Mouse (Mus musculus): Measurements from ENCODE around the gene Mgat5.

DNA sequence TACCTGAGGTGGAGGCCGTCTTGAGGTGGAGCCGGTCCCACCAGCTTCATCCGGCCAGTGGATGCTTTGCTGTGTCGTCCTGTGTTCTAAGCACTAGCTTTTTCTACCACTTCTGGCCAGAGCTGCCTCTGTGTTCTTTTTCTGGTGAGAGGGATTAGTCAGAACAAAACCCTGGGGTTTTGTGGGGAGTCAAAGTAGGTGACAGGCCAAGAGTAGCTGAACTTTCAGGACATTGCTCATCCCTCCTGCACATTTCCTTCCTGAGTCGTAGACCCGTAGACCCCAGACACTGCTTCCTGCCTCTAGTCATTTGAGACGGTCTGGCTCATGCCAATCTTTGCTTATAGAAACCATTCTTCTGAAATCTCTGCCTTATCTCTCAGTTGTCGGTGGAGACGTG is 140.1 kb downstream of the Mgat5 start:
- TF ChIP-seq MYOG (IDR thresholded peaks at IDR 0.05; ENCODE audit: control insufficient read depth, extremely low read depth, insufficient read length) (no peak), CTCF (IDR thresholded peaks at IDR 0.05; ENCODE audit: control insufficient read depth, insufficient read depth, insufficient read length) (no peak), MYOD1 (IDR thresholded peaks at IDR 0.05; ENCODE audit: control insufficient read depth, insufficient read length, low read depth) (no peak), USF1 (IDR thresholded peaks at IDR 0.05; ENCODE audit: low read depth) (no peak), FOSL1 (IDR thresholded peaks at IDR 0.05; ENCODE audit: insufficient read depth, low read length, poor library complexity, severe bottlenecking) (no peak), MAX (IDR thresholded peaks at IDR 0.05) (no peak)
